Mouse (Mus musculus) hindbrain, embryonic 12.5 days (tissue): Measurements from ENCODE around the gene Rad51d. TPM values are rescaled to one million over a fixed set of nuclear protein-coding genes. Genes with fewer than 3 reads are reported as not detected.

Experiments
- ATAC-seq: fragments of 200-750 bp; cut with Nextera tagmentation; 2 replicates; pipeline ENCODE4 v1.8.0; 2017; ENCODE audit warnings: moderate TSS enrichment; ENCODE audit not compliant: low FRiP score
- H3K27ac ChIP-seq: fragments of 300-500 bp; sonication (generic); 2 replicates; pipeline ENCODE4 v1.5.1; 2016; ENCODE audit warnings: mild to moderate bottlenecking
- H3K27me3 ChIP-seq: fragments of 300-500 bp; sonication (generic); 2 replicates; pipeline ENCODE4 v1.6.1; 2016; ENCODE audit warnings: mild to moderate bottlenecking
- H3K36me3 ChIP-seq: fragments of 300-500 bp; sonication (generic); 2 replicates; pipeline ENCODE4 v1.6.1; 2016; ENCODE audit warnings: mild to moderate bottlenecking
- H3K4me1 ChIP-seq: fragments of 300-500 bp; sonication (generic); 2 replicates; pipeline ENCODE4 v1.6.1; 2016
- H3K4me2 ChIP-seq: fragments of 300-500 bp; sonication (generic); replicated peaks from 2 replicates; pipeline ENCODE4 v1.6.1; 2016; ENCODE audit warnings: mild to moderate bottlenecking
- H3K4me3 ChIP-seq: fragments of 300-500 bp; sonication (generic); 2 replicates; pipeline ENCODE4 v1.5.1; 2016; ENCODE audit warnings: mild to moderate bottlenecking
- H3K9ac ChIP-seq: fragments of 300-500 bp; sonication (generic); 2 replicates; pipeline ENCODE4 v1.6.1; 2016; ENCODE audit warnings: mild to moderate bottlenecking, moderate library complexity
- H3K9me3 ChIP-seq: fragments of 300-500 bp; sonication (generic); replicated peaks from 2 replicates; pipeline ENCODE4 v1.6.1; 2016; ENCODE audit warnings: mild to moderate bottlenecking
- WGBS: fragments of 180-500 bp; shearing (Covaris S2); methylation state at CpG from one replicate; pipeline ENCODE4 v1.1.7; 2016; 5-methylcytosine and 5-hydroxymethylcytosine counted together
- polyA plus RNA-seq: library from polyadenylated mRNA; unstranded; fragments of >200 nt; fragmentation: Nextera tagmentation; extraction: Ambion mirVana; gene quantifications from 2 replicates; pipeline ENCODE4 v1.2.1, GENCODE M21; 2016

Gene Rad51d
- polyA plus RNA-seq, 1 experiment from 2014 or later: 10.9 TPM

- no peak for ATAC-seq
- Histone ChIP-seq H3K27me3 (no peaks in the 10 kb centered on the region), H3K4me3 (no peak overlapping the region), H3K4me1 (peaks cover 21% of the 10 kb centered on the region), H3K4me2 (no peak overlapping the region), H3K9me3 (no peaks in the 10 kb centered on the region), H3K9ac (no peak overlapping the region), H3K36me3 (no peaks in the 10 kb centered on the region), H3K27ac (no peak overlapping the region)
- WGBS: 84% methylated on average over 10 of the region's 10 CpGs
These were observed 24.5 kb downstream of the Rad51d start for GRCm38 (mm10) chr11:82865957-82866356.

GRCm38 (mm10) chr11:82863488-82863931 is 26.9 kb downstream of the Rad51d start:
- Histone ChIP-seq H3K4me3 (no peak overlapping the region), H3K9ac (no peak overlapping the region), H3K27me3 (no peaks in the 10 kb centered on the region), H3K4me1 (peaks cover 15% of the 10 kb centered on the region), H3K4me2 (no peak overlapping the region), H3K27ac (no peak overlapping the region), H3K9me3 (no peaks in the 10 kb centered on the region), H3K36me3 (no peaks in the 10 kb centered on the region)
- WGBS: 55% methylated on average over 4 of the region's 4 CpGs
- ATAC-seq: no peak

- no peak overlapping the region for H3K4me2 ChIP-seq
- no peaks in the 10 kb centered on the region for H3K9me3 ChIP-seq
- no peaks in the 10 kb centered on the region for H3K27me3 ChIP-seq
- 42% methylated on average over 2 of the region's 2 CpGs for WGBS
- no peak overlapping the region for H3K4me3 ChIP-seq
- no peaks in the 10 kb centered on the region for H3K36me3 ChIP-seq
- ATAC-seq: no peak
- H3K9ac ChIP-seq: no peak overlapping the region
- no peak overlapping the region for H3K27ac ChIP-seq
- H3K4me1 ChIP-seq: peaks cover 15% of the 10 kb centered on the region
These were observed 27.4 kb downstream of the Rad51d start for GRCm38 (mm10) chr11:82863059-82863458.

DNA sequence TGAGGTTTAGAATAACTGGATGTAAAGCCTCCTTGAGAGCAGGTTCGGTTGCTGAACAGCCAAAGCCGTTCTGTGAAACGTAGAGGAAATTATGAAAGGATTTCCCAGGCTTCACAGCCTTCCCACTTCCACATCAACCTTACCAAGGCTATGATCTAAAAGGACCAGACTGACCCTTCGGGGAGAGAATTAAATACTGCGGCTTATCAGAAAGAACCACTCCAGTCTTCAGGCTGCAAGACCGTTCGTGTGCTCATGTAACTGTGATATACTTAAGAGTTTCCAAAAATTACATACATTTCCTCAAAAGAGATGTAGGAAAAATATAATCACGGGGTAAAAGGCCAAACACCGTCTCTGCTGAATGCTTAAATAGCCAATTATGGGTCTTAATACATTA is 27.8 kb downstream of the Rad51d start:
- no peaks in the 10 kb centered on the region for H3K36me3 ChIP-seq
- H3K27ac ChIP-seq: no peak overlapping the region

DNA sequence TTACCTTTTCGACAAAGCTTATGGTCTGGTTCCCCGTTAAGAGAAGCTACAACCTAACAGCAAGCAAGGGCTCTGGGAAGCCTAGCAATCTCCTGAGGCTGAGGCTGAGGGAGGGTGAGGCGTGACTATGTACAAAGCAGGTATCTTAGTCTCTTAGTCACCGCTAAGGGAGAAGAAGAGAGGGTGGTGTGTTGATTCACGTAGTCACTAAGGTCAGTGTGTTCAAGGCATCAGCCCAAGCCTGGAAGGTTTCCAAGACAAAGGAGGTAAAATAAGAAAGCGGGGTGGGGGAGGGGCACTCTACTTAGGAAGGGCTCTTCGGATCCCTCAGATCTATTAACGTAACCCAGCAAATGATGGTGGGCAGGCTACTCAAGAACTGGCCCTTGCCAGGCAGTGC is 28.9 kb downstream of the Rad51d start:
- no peaks in the 10 kb centered on the region for H3K27me3 ChIP-seq
- H3K4me3 ChIP-seq: no peak overlapping the region
- 77% methylated on average over 8 of the region's 8 CpGs for WGBS
- no peak for ATAC-seq
- H3K9ac ChIP-seq: no peak overlapping the region
- no peak overlapping the region for H3K27ac ChIP-seq
- no peak overlapping the region for H3K4me2 ChIP-seq
- no peaks in the 10 kb centered on the region for H3K36me3 ChIP-seq
- H3K4me1 ChIP-seq: peaks cover 15% of the 10 kb centered on the region
- H3K9me3 ChIP-seq: no peaks in the 10 kb centered on the region

More for the DNA sequence above, 27.8 kb downstream of the Rad51d start:
- whole genome bisulfite sequencing: 83% methylated on average over 9 of the region's 9 CpGs
- no peak overlapping the region for H3K4me3 ChIP-seq
- no peaks in the 10 kb centered on the region for H3K9me3 ChIP-seq
- no peak overlapping the region for H3K9ac ChIP-seq
- no peaks in the 10 kb centered on the region for H3K27me3 ChIP-seq
- no peak overlapping the region for H3K4me2 ChIP-seq
- no peak for ATAC-seq
- H3K4me1 ChIP-seq: peaks cover 15% of the 10 kb centered on the region

GRCm38 (mm10) chr11:82860759-82861158 is 29.7 kb downstream of the Rad51d start:
- Histone ChIP-seq H3K27ac (no peak overlapping the region), H3K27me3 (no peaks in the 10 kb centered on the region), H3K9me3 (no peaks in the 10 kb centered on the region), H3K4me2 (no peak overlapping the region), H3K4me3 (no peak overlapping the region), H3K4me1 (peaks cover 18% of the 10 kb centered on the region), H3K36me3 (no peaks in the 10 kb centered on the region), H3K9ac (no peak overlapping the region)
- no peak for ATAC-seq
- 84% methylated on average over 6 of the region's 6 CpGs for WGBS

- Histone ChIP-seq H3K4me1 (peaks cover 15% of the 10 kb centered on the region; the same call in 1 of the 2 replicates), H3K36me3 (no peaks in the 10 kb centered on the region), H3K4me2 (no peak overlapping the region), H3K9me3 (no peaks in the 10 kb centered on the region), H3K9ac (no peak overlapping the region), H3K27ac (no peak overlapping the region), H3K4me3 (no peak overlapping the region), H3K27me3 (no peaks in the 10 kb centered on the region)
- WGBS: 75% methylated on average over 13 of the region's 13 CpGs
- no peak for ATAC-seq
These were observed 33.0 kb downstream of the Rad51d start for GRCm38 (mm10) chr11:82857307-82857848.

DNA sequence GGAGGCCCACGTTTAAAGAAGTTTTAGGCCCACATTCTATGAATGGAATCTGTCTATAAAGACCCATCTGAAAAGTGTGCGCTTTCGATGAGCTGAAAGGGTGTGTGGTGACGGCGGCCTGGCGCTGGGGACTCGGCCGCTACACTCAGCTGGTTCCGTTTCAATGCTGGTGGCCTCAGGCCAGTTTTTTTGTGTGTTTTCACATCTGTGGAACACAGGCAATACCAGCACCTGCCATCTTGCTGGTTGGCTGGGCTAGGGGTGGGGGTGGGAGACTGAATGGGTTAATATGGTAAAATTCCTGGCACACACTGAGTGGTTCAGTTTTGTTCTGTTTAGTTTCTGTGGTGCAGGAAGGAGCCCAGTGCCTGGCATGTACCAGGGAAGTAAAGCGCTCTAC is 34.4 kb downstream of the Rad51d start:
- Histone ChIP-seq H3K9me3 (no peaks in the 10 kb centered on the region), H3K27me3 (no peaks in the 10 kb centered on the region), H3K27ac (no peak overlapping the region), H3K4me2 (no peak overlapping the region), H3K9ac (no peak overlapping the region), H3K4me3 (no peak overlapping the region), H3K4me1 (peaks cover 11% of the 10 kb centered on the region), H3K36me3 (no peaks in the 10 kb centered on the region)
- ATAC-seq: no peak
- 58% methylated on average over 10 of the region's 10 CpGs for WGBS

DNA sequence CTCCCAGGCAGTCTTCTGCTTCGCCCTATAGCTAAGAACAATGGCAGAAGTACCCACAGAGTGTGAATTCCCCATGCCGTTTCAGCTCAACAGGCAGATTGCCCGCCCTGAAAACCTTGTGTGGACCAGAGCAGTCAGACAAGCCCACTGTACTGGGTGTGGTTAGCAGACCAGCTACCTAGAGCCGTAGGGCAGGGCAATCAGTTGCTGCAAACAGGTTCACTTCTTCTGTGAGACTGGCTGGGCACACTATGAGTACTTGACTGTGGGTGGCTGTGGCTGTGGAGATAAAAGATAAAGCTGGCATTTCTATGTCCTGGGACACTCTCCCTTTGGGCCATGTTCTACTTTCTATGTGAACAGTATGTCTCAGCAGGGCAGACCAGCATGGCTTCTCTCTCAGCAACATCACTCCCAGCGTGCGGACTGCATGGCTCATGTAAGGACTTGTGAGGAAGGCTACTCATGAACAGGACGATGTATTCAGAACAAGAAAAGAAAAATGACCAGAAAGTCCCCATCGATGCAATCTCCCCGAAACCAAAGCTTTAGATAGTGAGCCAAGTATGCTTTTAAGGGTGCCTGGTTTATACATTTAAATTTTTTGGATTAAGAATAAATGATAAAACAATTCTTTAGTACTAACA is 35.0 kb downstream of the Rad51d start:
- peaks cover 17% of the 10 kb centered on the region for H3K4me1 ChIP-seq
- WGBS: 80% methylated on average over 9 of the region's 9 CpGs

DNA sequence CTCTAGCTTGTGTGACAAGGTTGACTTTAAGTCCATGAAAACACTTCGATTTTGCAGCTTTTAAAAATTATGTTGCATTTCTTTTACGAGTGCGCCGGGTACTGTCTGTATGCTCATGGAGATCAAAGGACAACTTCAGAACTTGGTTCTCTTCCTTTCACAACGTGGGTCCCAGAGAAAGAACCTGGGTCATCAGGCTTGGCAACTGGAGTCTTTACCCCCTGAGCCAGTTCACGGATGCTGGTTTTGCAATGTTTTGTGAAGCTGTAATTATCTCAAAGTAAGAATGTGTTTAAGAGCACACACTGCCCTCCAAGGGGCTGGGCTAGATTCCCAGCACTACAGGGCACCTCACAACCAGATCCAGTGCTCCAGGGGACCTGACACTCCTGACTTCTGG is 36.3 kb downstream of the Rad51d start:
- Histone ChIP-seq H3K4me2 (no peak overlapping the region), H3K9ac (no peak overlapping the region), H3K36me3 (no peaks in the 10 kb centered on the region), H3K9me3 (no peaks in the 10 kb centered on the region), H3K27ac (no peak overlapping the region), H3K27me3 (no peaks in the 10 kb centered on the region), H3K4me3 (no peak overlapping the region), H3K4me1 (peaks cover 22% of the 10 kb centered on the region)
- ATAC-seq: no peak
- WGBS: 88% methylated on average over 6 of the region's 6 CpGs

More for the DNA sequence above, 35.0 kb downstream of the Rad51d start:
- Histone ChIP-seq H3K9me3 (no peaks in the 10 kb centered on the region), H3K4me3 (no peak overlapping the region), H3K27ac (no peak overlapping the region), H3K27me3 (no peaks in the 10 kb centered on the region), H3K4me2 (no peak overlapping the region), H3K9ac (no peak overlapping the region), H3K36me3 (no peaks in the 10 kb centered on the region)
- ATAC-seq: no peak

- Histone ChIP-seq H3K9me3 (no peaks in the 10 kb centered on the region), H3K27ac (no peak overlapping the region), H3K36me3 (no peaks in the 10 kb centered on the region), H3K4me3 (no peak overlapping the region), H3K4me2 (no peak overlapping the region), H3K9ac (no peak overlapping the region), H3K4me1 (peaks cover 22% of the 10 kb centered on the region), H3K27me3 (no peaks in the 10 kb centered on the region)
- WGBS: 88% methylated on average over 7 of the region's 7 CpGs
- no peak for ATAC-seq
These were observed 37.5 kb downstream of the Rad51d start for GRCm38 (mm10) chr11:82852958-82853357.

DNA sequence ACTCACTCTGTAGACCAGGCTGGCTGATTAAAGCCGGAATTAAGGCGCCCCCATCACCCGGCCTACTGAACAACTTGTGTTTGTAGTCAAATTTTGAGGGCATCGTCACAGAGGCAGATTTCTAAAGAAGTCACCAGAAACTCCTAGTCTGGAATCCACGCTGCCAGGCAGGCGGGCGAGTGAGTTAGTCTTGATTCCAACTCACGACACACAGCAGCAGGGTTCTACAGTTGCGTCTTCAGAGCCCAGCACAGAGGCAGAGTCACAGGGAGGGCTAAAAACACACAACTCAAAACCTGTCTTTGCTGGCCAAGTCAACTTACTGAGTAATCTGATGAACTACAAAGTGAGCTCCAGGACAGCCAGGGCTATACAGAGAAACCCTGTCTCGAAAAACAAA is 37.9 kb downstream of the Rad51d start:
- no peak overlapping the region for H3K4me3 ChIP-seq
- H3K27ac ChIP-seq: no peak overlapping the region
- no peak overlapping the region for H3K4me2 ChIP-seq
- 82% methylated on average over 10 of the region's 10 CpGs for WGBS
- H3K27me3 ChIP-seq: no peaks in the 10 kb centered on the region
- H3K9me3 ChIP-seq: no peaks in the 10 kb centered on the region
- H3K9ac ChIP-seq: no peak overlapping the region
- H3K36me3 ChIP-seq: no peaks in the 10 kb centered on the region
- peaks cover 22% of the 10 kb centered on the region for H3K4me1 ChIP-seq
- ATAC-seq: no peak

DNA sequence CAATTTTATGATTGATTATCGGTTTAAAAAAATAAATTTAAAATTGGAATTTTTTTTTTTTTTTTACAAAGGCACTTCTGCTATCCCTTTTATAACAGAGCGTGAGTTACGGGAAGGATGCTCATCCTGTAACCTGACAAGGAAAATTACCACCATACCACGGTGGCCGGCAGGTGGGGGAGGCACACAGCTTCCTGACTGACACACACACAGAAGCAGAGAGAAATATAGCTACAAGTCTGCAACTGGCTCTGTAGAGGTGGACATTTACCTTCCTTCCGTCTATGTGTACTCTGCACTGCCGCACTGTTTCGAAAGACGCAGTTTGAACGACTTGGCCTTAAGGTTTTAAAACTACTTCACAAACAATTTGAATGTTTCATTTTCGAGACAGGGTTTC is 38.3 kb downstream of the Rad51d start:
- Histone ChIP-seq H3K27me3 (no peaks in the 10 kb centered on the region), H3K4me1 (peaks cover 22% of the 10 kb centered on the region), H3K36me3 (no peaks in the 10 kb centered on the region), H3K27ac (no peak overlapping the region), H3K9ac (no peak overlapping the region), H3K4me2 (no peak overlapping the region), H3K9me3 (no peaks in the 10 kb centered on the region), H3K4me3 (no peak overlapping the region)
- 88% methylated on average over 11 of the region's 11 CpGs for WGBS
- no peak for ATAC-seq
